Mouse (Mus musculus) liver, postnatal 0 days (tissue): ENCODE measurements at regions not wholly inside any gene's neighbourhood (a gene's known extent, or its start where the extent isn't known, plus 50 kb on each side); places are given as distances from the start of the nearest gene placed in this dataset.

Experiments used
- CTCF ChIP-seq: sonication (generic); IDR thresholded peaks from 2 replicates; pipeline ENCODE4 v1.5.1; 2016; ENCODE audit warnings: antibody characterized with exemption, low read depth
- EP300 ChIP-seq: IDR thresholded peaks from 2 replicates; pipeline ENCODE4 v1.6.1; 2016; ENCODE audit warnings: antibody characterized with exemption, low read depth, mild to moderate bottlenecking

- TF ChIP-seq CTCF (no peak), EP300 (no peak)
These were observed 219.3 kb downstream of the Actr3 start for GRCm38 (mm10) chr1:125216192-125216591.
